Mouse (Mus musculus): Measurements from ENCODE around the gene Olfr1263.

Gene Olfr1263

DNA sequence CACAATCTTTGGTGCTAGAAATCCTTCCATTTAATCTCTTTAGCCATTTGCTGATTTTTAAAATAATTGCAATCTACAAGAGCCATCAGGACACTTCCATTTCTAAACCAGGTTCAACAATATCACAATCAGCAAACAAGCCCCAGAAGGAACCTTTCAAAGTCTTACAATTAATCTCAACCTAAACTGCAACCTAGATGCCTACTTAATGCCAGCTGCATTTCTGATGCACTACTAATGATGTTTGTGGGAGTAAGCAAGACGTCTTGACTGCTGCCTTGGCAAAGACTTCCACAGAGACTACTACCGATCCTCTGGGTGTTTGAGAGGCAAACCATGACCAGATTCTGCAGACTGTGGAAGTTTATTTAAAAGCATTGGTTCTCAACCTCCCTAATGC is at the start of gene Olfr1263:
Gene Olfr1263 (plus strand): TSS at position 301 of the 400 bp plus-strand sequence.
- no peak for DNase-seq (ENCODE audit: low read depth)

DNA sequence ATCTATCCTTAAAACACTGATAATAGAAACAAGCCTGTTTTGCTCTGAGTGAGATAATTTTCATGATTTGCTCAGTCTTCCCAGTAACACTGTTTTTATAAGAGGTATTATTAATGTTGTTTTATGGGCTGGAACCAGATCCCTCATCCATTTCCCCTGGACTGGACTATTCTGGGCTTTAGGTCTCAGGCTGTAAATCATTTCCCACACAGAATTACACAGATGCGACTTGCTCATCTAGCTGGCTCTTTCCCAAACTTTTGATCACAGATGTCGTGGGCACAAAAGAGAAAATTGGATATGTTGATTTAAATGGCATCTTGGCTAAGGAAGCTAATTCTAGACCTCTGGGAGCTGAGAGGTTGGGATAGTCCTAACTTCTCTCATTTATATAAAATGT is 37.7 kb upstream of the Olfr1263 start, which contains the start of gene Olfr1260:
Gene Olfr1260 (plus strand): TSS at position 157 of the 400 bp plus-strand sequence.
- DNase-seq (ENCODE audit: low read depth) = no peak

- DNase-seq (ENCODE audit: low read depth) = no peak
These were observed 34.2 kb upstream of the Olfr1263 start for GRCm38 (mm10) chr2:89977709-89978108.

DNA sequence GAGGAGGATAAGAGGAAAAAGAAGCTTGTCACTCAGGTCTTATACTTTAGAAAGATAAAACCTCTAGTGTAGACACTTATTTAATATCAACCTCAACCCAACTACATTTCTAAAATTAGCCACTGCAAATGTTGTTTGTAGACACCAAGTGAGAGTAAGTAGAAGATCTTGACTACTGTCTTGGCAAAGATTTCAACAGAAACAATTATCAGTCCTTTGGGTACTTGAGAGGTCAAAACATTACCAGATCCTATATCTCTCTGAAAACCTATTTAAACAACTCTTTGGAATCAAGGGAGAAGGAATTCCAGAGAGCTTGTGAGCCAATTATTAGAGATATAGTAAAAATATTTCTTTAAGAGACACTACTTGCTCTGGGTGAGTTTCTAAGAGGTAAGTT is 21.0 kb upstream of the Olfr1263 start, which contains the start of gene Olfr1261:
Gene Olfr1261 (plus strand): TSS at position 301 of the 400 bp plus-strand sequence.
- no peak for DNase-seq (ENCODE audit: low read depth)

DNA sequence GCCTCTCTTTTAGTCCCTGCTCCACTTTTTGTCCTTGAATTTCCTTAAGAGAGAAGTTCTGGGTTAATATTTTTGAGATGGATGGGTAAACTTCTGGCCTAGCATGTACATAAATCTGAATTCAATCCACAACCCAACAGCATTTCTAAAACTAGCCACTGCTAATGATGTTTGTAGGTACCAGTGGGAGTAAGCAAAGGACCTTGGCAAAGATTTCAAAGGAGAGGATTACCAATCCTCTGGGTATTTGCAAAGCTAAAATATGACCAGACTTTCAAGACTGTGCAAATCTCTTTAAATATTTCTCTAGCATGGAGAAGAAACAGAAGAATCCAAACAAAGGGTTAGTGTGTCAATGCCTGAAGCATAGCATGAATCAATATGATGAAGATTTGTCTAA is 12.1 kb upstream of the Olfr1263 start, which contains the start of gene Olfr1262:
Gene Olfr1262 (plus strand): TSS at position 301 of the 400 bp plus-strand sequence.
- no peak for DNase-seq (ENCODE audit: low read depth)

- no peak for DNase-seq (ENCODE audit: low read depth)
These were observed 13.5 kb downstream of the Olfr1263 start, which contains the start of gene Olfr1264 for GRCm38 (mm10) chr2:90025477-90025876. Gene Olfr1264 (minus strand): TSS chr2:90025577.

- DNase-seq (ENCODE audit: low read depth) = no peak
These were observed 23.1 kb downstream of the Olfr1263 start, which contains the start of gene Olfr1265 for GRCm38 (mm10) chr2:90035037-90035436. Gene Olfr1265 (plus strand): TSS chr2:90035337.

DNA sequence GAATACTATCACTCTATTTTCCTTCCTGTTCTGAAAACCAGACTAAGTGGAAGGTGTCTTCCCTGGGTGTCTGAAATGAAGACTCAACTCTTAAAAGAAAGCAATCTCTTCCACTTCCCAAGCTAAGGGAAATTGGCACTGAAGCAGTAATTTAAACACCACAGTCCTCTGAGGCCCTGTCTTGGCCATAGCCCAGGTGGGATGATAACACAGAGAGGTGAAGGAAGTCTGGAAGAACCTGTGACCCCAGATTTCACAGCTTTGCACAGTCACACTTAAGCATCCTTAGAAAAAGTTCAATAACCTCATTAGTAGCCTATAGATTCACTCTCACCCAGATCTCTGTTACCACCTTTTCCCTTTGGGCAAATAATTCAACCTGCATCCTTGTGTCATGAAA is 51.6 kb downstream of the Olfr1263 start, which contains the start of gene Olfr140:
Gene Olfr140 (minus strand): TSS at position 101 of the 400 bp plus-strand sequence.
- no peak for DNase-seq (ENCODE audit: low read depth)

Measured in 416B (cell line).